Mouse (Mus musculus) CH12.LX (cell line): ENCODE measurements around the gene Tagln2. TPM values are rescaled to one million over a fixed set of nuclear protein-coding genes. Genes with fewer than 3 reads are reported as not detected.

Experiments used
- DNase-seq: peaks from one replicate; pipeline ENCODE4 v3.0.0-alpha.2; 2013; ENCODE audit errors: extremely low read depth
- H3K27ac ChIP-seq: 2 replicates; pipeline ENCODE4 v1.5.1; 2012; ENCODE audit warnings: low read depth, mild to moderate bottlenecking, control low read depth, moderate library complexity; ENCODE audit not compliant: insufficient read depth
- H3K27me3 ChIP-seq: replicated peaks from 2 replicates; pipeline ENCODE3; 2012; ENCODE audit warnings: inconsistent platforms
- H3K36me3 ChIP-seq, 2 experiments: replicated peaks in 1 of 2; 2 replicates each; pipeline versions ENCODE3 to v1.6.1; 2012; ENCODE audit warnings: inconsistent platforms in 1 of 2, low read length in 1 of 2, mild to moderate bottlenecking in 1 of 2, mixed read lengths in 1 of 2, moderate library complexity in 1 of 2; ENCODE audit not compliant: control insufficient read depth in 1 of 2, insufficient read depth in 1 of 2
- H3K4me1 ChIP-seq, 2 experiments: 2 replicates each; pipeline ENCODE4 v1.6.1; 2012; ENCODE audit warnings: inconsistent platforms in 1 of 2, moderate library complexity in 1 of 2; ENCODE audit not compliant: insufficient read depth in 2 of 2, control insufficient read depth in 1 of 2
- H3K4me2 ChIP-seq: 2 replicates; pipeline ENCODE4 v1.6.1; 2012; ENCODE audit warnings: low read depth, mild to moderate bottlenecking, control low read depth; ENCODE audit not compliant: poor library complexity, insufficient read depth, severe bottlenecking
- H3K4me3 ChIP-seq, 3 experiments: fragments of 150-350 bp in 1 of 3; sonication (generic) in 1 of 3; replicated peaks in 1 of 3; 2 replicates each; pipeline versions ENCODE3 to v1.5.1; 2011 to 2012; ENCODE audit warnings: low read depth in 2 of 3, low read length in 2 of 3, mild to moderate bottlenecking in 2 of 3, moderate library complexity in 2 of 3, control low read depth in 1 of 3, improper control_type of control experiment in 1 of 3, inconsistent platforms in 1 of 3, mixed read lengths in 1 of 3; ENCODE audit not compliant: poor library complexity in 1 of 3
- H3K79me2 ChIP-seq: replicated peaks from 2 replicates; pipeline ENCODE4 v1.6.1; 2012; ENCODE audit warnings: mild to moderate bottlenecking, moderate library complexity; ENCODE audit not compliant: control insufficient read depth, poor library complexity, insufficient read depth, severe bottlenecking; ENCODE audit errors: extremely low read depth
- H3K9ac ChIP-seq: 2 replicates; pipeline ENCODE4 v1.6.1; 2012; ENCODE audit warnings: low read depth, mild to moderate bottlenecking, control low read depth, moderate library complexity; ENCODE audit not compliant: insufficient read depth
- H3K9me3 ChIP-seq: replicated peaks from 2 replicates; pipeline ENCODE3; 2012; ENCODE audit warnings: low read length, inconsistent platforms, mixed read lengths
- CHD1 ChIP-seq: IDR thresholded peaks from 2 replicates; pipeline ENCODE4 v1.6.1; 2012; ENCODE audit warnings: low read depth, low read length, improper control_type of control experiment, inconsistent platforms
- CHD2 ChIP-seq: IDR thresholded peaks from 2 replicates; pipeline ENCODE4 v1.6.1; 2011; ENCODE audit warnings: low read length, improper control_type of control experiment
- CTCF ChIP-seq, 2 experiments: IDR thresholded peaks in 1 of 2; conservative IDR thresholded peaks in 1 of 2; 2 replicates each; pipeline ENCODE4 v1.5.1; 2011 to 2012; ENCODE audit warnings: low read depth in 2 of 2, low read length in 2 of 2, improper control_type of control experiment in 1 of 2, inconsistent platforms in 1 of 2, mild to moderate bottlenecking in 1 of 2, moderate library complexity in 1 of 2
- ELF1 ChIP-seq: IDR thresholded peaks from 2 replicates; pipeline ENCODE4 v1.6.1; 2014; ENCODE audit warnings: low read depth, mild to moderate bottlenecking, inconsistent platforms, low read length, improper control_type of control experiment
- ETS1 ChIP-seq: conservative IDR thresholded peaks from 2 replicates; pipeline ENCODE4 v1.6.1; 2012; ENCODE audit warnings: low read depth, mild to moderate bottlenecking, inconsistent platforms, low read length, improper control_type of control experiment, moderate library complexity
- IRF4 ChIP-seq: IDR thresholded peaks from 2 replicates; pipeline ENCODE4 v1.6.1; 2014; ENCODE audit warnings: low read depth, mild to moderate bottlenecking, inconsistent platforms, low read length, improper control_type of control experiment
- JUND ChIP-seq: conservative IDR thresholded peaks from 2 replicates; pipeline ENCODE4 v1.6.1; 2011; ENCODE audit warnings: low read depth, low read length, improper control_type of control experiment
- MAZ ChIP-seq: IDR thresholded peaks from 2 replicates; pipeline ENCODE4 v1.6.1; 2012; ENCODE audit warnings: low read depth, mild to moderate bottlenecking, inconsistent platforms, low read length, improper control_type of control experiment, moderate library complexity
- MEF2A ChIP-seq: IDR thresholded peaks from 2 replicates; pipeline ENCODE4 v1.6.1; 2014; ENCODE audit warnings: low read depth, mild to moderate bottlenecking, inconsistent platforms, low read length, improper control_type of control experiment, borderline replicate concordance
- MYC ChIP-seq: IDR thresholded peaks from 2 replicates; pipeline ENCODE4 v1.6.1; 2011; ENCODE audit warnings: low read depth, mild to moderate bottlenecking, improper control_type of control experiment, low read length
- NELFE ChIP-seq: IDR thresholded peaks from 2 replicates; pipeline ENCODE4 v1.6.1; 2011; ENCODE audit warnings: low read depth, low read length, improper control_type of control experiment
- PAX5 ChIP-seq: IDR thresholded peaks from 2 replicates; pipeline ENCODE4 v1.6.1; 2012; ENCODE audit warnings: low read length, inconsistent platforms, mixed read lengths
- RAD21 ChIP-seq: IDR thresholded peaks from 2 replicates; pipeline ENCODE4 v1.6.1; 2011; ENCODE audit warnings: low read depth, mild to moderate bottlenecking, low read length, improper control_type of control experiment, moderate library complexity
- SIN3A ChIP-seq: IDR thresholded peaks from 2 replicates; pipeline ENCODE4 v1.6.1; 2012; ENCODE audit warnings: low read length, improper control_type of control experiment, inconsistent platforms
- SMC3 ChIP-seq: IDR thresholded peaks from 2 replicates; pipeline ENCODE4 v1.6.1; 2011; ENCODE audit warnings: low read depth, low read length, improper control_type of control experiment
- TBP ChIP-seq: conservative IDR thresholded peaks from 2 replicates; pipeline ENCODE4 v1.6.1; 2011; ENCODE audit warnings: low read depth, low read length, improper control_type of control experiment
- TCF12 ChIP-seq: IDR thresholded peaks from 2 replicates; pipeline ENCODE4 v1.6.1; 2014; ENCODE audit warnings: low read depth, mild to moderate bottlenecking, inconsistent platforms, low read length, improper control_type of control experiment
- UBTF ChIP-seq: IDR thresholded peaks from 2 replicates; pipeline ENCODE4 v1.6.1; 2012; ENCODE audit warnings: low read depth, mild to moderate bottlenecking, inconsistent platforms, low read length, improper control_type of control experiment, moderate library complexity
- USF1 ChIP-seq: IDR thresholded peaks from 2 replicates; pipeline ENCODE4 v1.6.1; 2014; ENCODE audit warnings: low read depth, mild to moderate bottlenecking, inconsistent platforms, low read length, improper control_type of control experiment
- USF2 ChIP-seq: conservative IDR thresholded peaks from 2 replicates; pipeline ENCODE4 v1.6.1; 2011; ENCODE audit warnings: low read depth, low read length, improper control_type of control experiment
- ZC3H11A ChIP-seq: IDR thresholded peaks from 2 replicates; pipeline ENCODE4 v1.6.1; 2012; ENCODE audit warnings: low read depth, mild to moderate bottlenecking, inconsistent platforms, low read length, improper control_type of control experiment
- ZNF384 ChIP-seq: IDR thresholded peaks from 2 replicates; pipeline ENCODE4 v1.6.1; 2012; ENCODE audit warnings: low read depth, low read length, improper control_type of control experiment, inconsistent platforms
- dilution Hi-C: fragments of 300-500 bp; cut with MboI; formaldehyde crosslinking; loops from 2 replicates; pipeline ENCODE4 v1.14.3; 2020; ENCODE audit warnings: low sequenced_read_pairs; ENCODE audit not compliant: extremely low pct_unique_long_range_greater_than_20kb, extremely low pct_ligation_motif_present
- in situ Hi-C: fragments of 300-500 bp; cut with MboI; formaldehyde crosslinking; loops from 3 replicates; pipeline ENCODE4 v1.14.3; 2019; ENCODE audit warnings: low sequenced_read_pairs, low pct_ligation_motif_present, low pct_unique_long_range_greater_than_20kb, mixed read lengths
- polyA plus RNA-seq: library from polyadenylated mRNA; unstranded; fragments of >175 nt; gene quantifications from 2 replicates; pipeline ENCODE4 v1.2.1, GENCODE M21; 2012; ENCODE audit warnings: low read depth; ENCODE audit not compliant: insufficient read length
- total RNA-seq, 2 experiments: library from RNA; depleted of rRNA; stranded (reverse); fragments of 300-350 nt in 1 of 2; fragments of >200 nt in 1 of 2; gene quantifications; 2 replicates each; pipeline ENCODE4 v1.2.3; 2012 to 2014

Tagln2 gene
- total and polyA plus RNA-seq, 3 experiments, result 172 to 337 (median 206) TPM

GRCm38 (mm10) chr1:172526380-172527081 lies 26.7 kb downstream of the Tagln2 start:
- peaks cover 12% of the 10 kb centered on the region for H3K27me3 ChIP-seq
- in situ Hi-C loops, result no loop called here
- H3K9me3 ChIP-seq, result no peaks in the 10 kb centered on the region
- H3K9ac ChIP-seq, result no peak overlapping the region
- H3K4me3 ChIP-seq, result no peak overlapping the region
- dilution Hi-C loops, result no loop called here
- H3K4me1 ChIP-seq, result peaks cover 19 to 55% of the 10 kb centered on the region in 2 experiments
- no peaks in the 10 kb centered on the region for H3K79me2 ChIP-seq
- no peak overlapping the region for H3K27ac ChIP-seq
- no peaks in the 10 kb centered on the region for H3K36me3 ChIP-seq
- TF ChIP-seq CHD1 (no peak), ETS1 (no peak), MYC (no peak), UBTF (no peak), ELF1 (no peak), TBP (no peak), SIN3A (no peak), IRF4 (no peak), ZNF384 (no peak), PAX5 (no peak)
- no peak for DNase-seq
- H3K4me2 ChIP-seq, result no peak overlapping the region

- no peak overlapping the region for H3K4me2 ChIP-seq
- no peaks in the 10 kb centered on the region for H3K79me2 ChIP-seq
- H3K9me3 ChIP-seq, result no peaks in the 10 kb centered on the region
- in situ Hi-C loops, result no loop called here
- peaks cover 14 to 48% of the 10 kb centered on the region in 2 experiments for H3K4me1 ChIP-seq
- no peak for TF ChIP-seq IRF4
- TF ChIP-seq MYC, result no peak
- TF ChIP-seq USF2, result no peak
- no peak for TF ChIP-seq USF1
- TF ChIP-seq JUND, result no peak
- no peak for TF ChIP-seq ZNF384
- TF ChIP-seq, all 38 proteins: peak for 0
- no peak overlapping the region for H3K9ac ChIP-seq
- no peak overlapping the region for H3K27ac ChIP-seq
- dilution Hi-C loops, result no loop called here
- no peak for DNase-seq
- peaks cover 16% of the 10 kb centered on the region for H3K27me3 ChIP-seq
- no peak overlapping the region for H3K4me3 ChIP-seq
- no peaks in the 10 kb centered on the region for H3K36me3 ChIP-seq
Observed at GRCm38 (mm10) chr1:172527431-172527830, 27.6 kb downstream of the Tagln2 start.

GRCm38 (mm10) chr1:172528701-172529100 lies 28.9 kb downstream of the Tagln2 start:
- peak; percentile 95 for DNase-seq
- Histone ChIP-seq H3K4me2 (no peak overlapping the region), H3K27me3 (peaks cover 21% of the 10 kb centered on the region), H3K4me1 (peaks cover 6 to 36% of the 10 kb centered on the region in 2 experiments), H3K79me2 (no peaks in the 10 kb centered on the region), H3K9ac (no peak overlapping the region), H3K36me3 (no peaks in the 10 kb centered on the region), H3K9me3 (no peaks in the 10 kb centered on the region), H3K27ac (no peak overlapping the region), H3K4me3 (no peak overlapping the region)
- no peak for TF ChIP-seq PAX5
- 0 out of 2 replicates have a peak, but pooled peaks have one; percentile 43 for TF ChIP-seq MAZ
- TF ChIP-seq ZC3H11A, result peak; percentile 92
- peak; percentile 46; the same call in 1 of the 2 replicates for TF ChIP-seq MEF2A
- peak; percentile 90; the same call in 1 of the 2 replicates for TF ChIP-seq NELFE
- peak; percentile 50; the same call in 1 of the 2 replicates for TF ChIP-seq MYC
- TF ChIP-seq CTCF (conservative IDR thresholded peaks at IDR 0.05 in 1 of 2, IDR thresholded peaks at IDR 0.05 in 1 of 2; ENCODE audit: low read depth in 2 of 2, low read length in 2 of 2), result peak; percentile 82 to 100
- TF ChIP-seq TCF12, result peak; percentile 34; the same call in 1 of the 2 replicates
- no peak; the same call in none of the 2 replicates for TF ChIP-seq RAD21
- TF ChIP-seq ELF1, result peak; percentile 89
- no peak for TF ChIP-seq CHD2
- no peak for TF ChIP-seq CHD1
- TF ChIP-seq SMC3, result peak; percentile 100
- peak; percentile 70; the same call in 1 of the 2 replicates for TF ChIP-seq IRF4
- no peak for TF ChIP-seq TBP
- no peak for TF ChIP-seq ETS1
- in situ Hi-C loops (no loop called here), dilution Hi-C loops (no loop called here)
